Mouse (Mus musculus): ENCODE results near the gene Sh3pxd2a.

- TF ChIP-seq CTCF (IDR thresholded peaks at IDR 0.05) (no peak), EP300 (IDR thresholded peaks at IDR 0.05; ENCODE audit: insufficient read depth, low read depth, low read length) (peak; percentile 93), POLR2A (IDR thresholded peaks at IDR 0.05; ENCODE audit: insufficient read depth, low read depth, low read length) (no peak; the same call in 1 of the 2 replicates)
Observed at GRCm38 (mm10) chr19:47452682-47453081, 11.5 kb downstream of the Sh3pxd2a start.

Measured in heart, adult 2 months (tissue).